Mouse (Mus musculus): ENCODE measurements at regions not wholly inside any gene's neighbourhood (a gene's known extent, or its start where the extent isn't known, plus 50 kb on each side); places are given as distances from the start of the nearest gene placed in this dataset.
A peak's percentile ranks its signal among the peaks of the same experiment; 100 is the strongest.

DNA sequence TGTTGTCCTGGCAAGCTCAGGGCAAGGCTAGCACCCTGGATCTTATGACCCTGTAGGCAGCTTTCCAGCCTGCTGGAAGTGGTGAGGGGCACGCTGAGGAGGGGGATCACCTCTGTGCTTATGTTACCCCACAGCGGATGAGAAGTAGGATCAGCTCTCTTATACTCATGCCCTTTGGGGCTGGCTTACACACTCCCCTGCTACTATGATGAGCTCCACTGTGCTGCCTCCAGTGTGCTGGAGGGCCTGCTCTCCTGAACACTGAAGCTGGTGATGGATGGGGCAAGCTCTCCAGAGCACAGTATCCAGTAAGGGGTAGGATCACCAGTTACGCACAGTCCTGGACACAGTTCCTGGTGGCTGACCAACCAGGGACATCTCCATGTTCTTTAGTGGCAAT, 118.3 kb upstream of the Syt1 start:
- H3K27me3 ChIP-seq (ENCODE audit: control insufficient read depth, insufficient read depth, low read length): no peaks in the 10 kb centered on the region
- no peak overlapping the region for H3K27ac ChIP-seq (ENCODE audit: low read length)
- H3K4me1 ChIP-seq (ENCODE audit: control insufficient read depth, insufficient read depth, low read length): no peaks in the 10 kb centered on the region
- whole genome bisulfite sequencing: 89% methylated on average over 3 of the region's 3 CpGs
- H3K4me3 ChIP-seq (ENCODE audit: low read length): no peak overlapping the region
- H3K9me3 ChIP-seq (replicated peaks; ENCODE audit: control insufficient read depth, low read length): no peaks in the 10 kb centered on the region
- no peak overlapping the region for H3K4me2 ChIP-seq (ENCODE audit: low read depth, low read length)
- no peak overlapping the region for H3K9ac ChIP-seq (ENCODE audit: low read length)
- no peaks in the 10 kb centered on the region for H3K36me3 ChIP-seq (ENCODE audit: control insufficient read depth, insufficient read depth)
- no peak for ATAC-seq (replicated peaks; ENCODE audit: extremely low read depth, insufficient read depth, low FRiP score)

DNA sequence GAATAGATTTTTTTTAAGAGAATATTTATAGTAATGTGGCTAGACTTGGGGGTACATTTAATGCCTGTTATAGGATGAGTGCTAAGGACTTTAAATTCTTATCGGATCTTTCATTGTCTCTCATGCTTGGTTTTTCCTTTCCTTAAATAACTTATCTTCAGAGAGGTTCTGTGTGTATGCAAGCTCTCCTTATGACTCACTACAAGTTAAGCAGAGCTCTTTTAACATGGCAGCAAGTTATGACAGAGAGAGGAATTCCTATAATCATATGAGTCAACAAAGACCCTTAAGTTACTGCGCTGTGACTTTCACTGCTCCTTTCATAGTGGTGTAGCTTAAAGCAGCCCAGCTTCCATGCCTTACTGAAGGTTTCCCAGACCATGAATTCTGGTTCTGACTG, 115.9 kb upstream of the Syt1 start:
- H3K27ac ChIP-seq (ENCODE audit: low read length): no peak overlapping the region
- H3K9me3 ChIP-seq (replicated peaks; ENCODE audit: control insufficient read depth, low read length): no peaks in the 10 kb centered on the region
- H3K9ac ChIP-seq (ENCODE audit: low read length): no peak overlapping the region
- H3K4me3 ChIP-seq (ENCODE audit: low read length): no peak overlapping the region
- no peaks in the 10 kb centered on the region for H3K4me1 ChIP-seq (ENCODE audit: control insufficient read depth, insufficient read depth, low read length)
- H3K27me3 ChIP-seq (ENCODE audit: control insufficient read depth, insufficient read depth, low read length): no peaks in the 10 kb centered on the region
- no peak for ATAC-seq (replicated peaks; ENCODE audit: extremely low read depth, insufficient read depth, low FRiP score)
- no peaks in the 10 kb centered on the region for H3K36me3 ChIP-seq (ENCODE audit: control insufficient read depth, insufficient read depth)
- H3K4me2 ChIP-seq (ENCODE audit: low read depth, low read length): no peak overlapping the region
- WGBS: 70% methylated on average over 2 of the region's 2 CpGs

DNA sequence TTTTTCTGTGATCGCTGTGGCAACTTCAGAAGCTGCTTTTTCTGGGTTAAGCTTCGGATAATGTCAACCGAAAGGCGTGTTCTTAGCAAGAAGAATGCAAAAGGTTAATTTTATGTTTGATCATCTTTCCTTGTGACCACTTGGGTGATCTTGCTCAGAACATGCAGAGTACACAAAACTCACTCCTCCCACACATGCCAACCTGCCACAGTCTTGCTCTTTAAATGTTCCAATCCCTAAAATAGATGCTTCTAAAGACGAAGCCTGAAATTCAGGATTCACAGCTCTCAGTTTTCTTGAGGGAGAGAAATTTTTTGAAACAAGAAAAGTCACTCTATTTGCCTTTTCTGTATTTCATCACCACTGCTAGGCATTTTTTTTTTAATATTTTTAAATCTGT, 106.4 kb upstream of the Syt1 start:
- Histone ChIP-seq H3K36me3 (ENCODE audit: control insufficient read depth, insufficient read depth) (no peaks in the 10 kb centered on the region), H3K27me3 (ENCODE audit: control insufficient read depth, insufficient read depth, low read length) (no peaks in the 10 kb centered on the region), H3K4me1 (ENCODE audit: control insufficient read depth, insufficient read depth, low read length) (no peaks in the 10 kb centered on the region), H3K9me3 (replicated peaks; ENCODE audit: control insufficient read depth, low read length) (no peaks in the 10 kb centered on the region), H3K4me3 (ENCODE audit: low read length) (no peak overlapping the region), H3K27ac (ENCODE audit: low read length) (no peak overlapping the region), H3K4me2 (ENCODE audit: low read depth, low read length) (no peak overlapping the region), H3K9ac (ENCODE audit: low read length) (no peak overlapping the region)
- WGBS: 80% methylated on average over 5 of the region's 5 CpGs
- ATAC-seq (replicated peaks; ENCODE audit: extremely low read depth, insufficient read depth, low FRiP score): no peak

DNA sequence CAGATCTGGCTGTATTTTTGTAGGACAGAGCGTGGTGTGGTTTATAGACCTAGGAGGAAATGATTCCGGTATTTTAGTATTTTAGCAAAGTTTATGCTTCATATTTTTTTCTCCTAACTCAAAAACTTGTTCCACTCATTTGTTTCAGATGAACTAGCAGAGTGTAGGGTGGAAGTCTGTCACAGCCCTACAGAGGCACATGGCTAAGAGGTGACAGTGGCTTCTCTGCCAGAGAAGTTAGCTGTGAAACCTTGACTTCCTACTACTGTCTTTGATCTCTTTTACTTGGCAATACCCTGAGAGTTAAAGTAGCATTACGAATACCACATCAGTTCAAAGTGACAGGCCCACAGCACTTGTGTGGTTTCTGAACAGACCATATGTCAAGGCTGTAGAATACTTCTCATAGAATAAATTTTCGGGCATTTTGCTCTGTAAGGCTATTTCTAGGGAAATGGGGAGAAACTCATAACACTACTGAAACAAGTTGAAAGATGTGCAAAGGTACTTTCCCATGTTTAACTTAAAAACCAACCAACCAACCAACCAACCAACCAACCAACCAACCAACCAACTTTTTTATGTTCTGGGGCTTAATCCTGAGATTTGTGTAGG, 104.3 kb upstream of the Syt1 start:
- Histone ChIP-seq H3K9ac (ENCODE audit: low read length) (no peak overlapping the region), H3K27ac (ENCODE audit: low read length) (no peak overlapping the region), H3K4me2 (ENCODE audit: low read depth, low read length) (no peak overlapping the region), H3K27me3 (ENCODE audit: control insufficient read depth, insufficient read depth, low read length) (no peaks in the 10 kb centered on the region), H3K4me1 (ENCODE audit: control insufficient read depth, insufficient read depth, low read length) (no peaks in the 10 kb centered on the region), H3K36me3 (ENCODE audit: control insufficient read depth, insufficient read depth) (no peaks in the 10 kb centered on the region), H3K4me3 (ENCODE audit: low read length) (no peak overlapping the region), H3K9me3 (replicated peaks; ENCODE audit: control insufficient read depth, low read length) (no peaks in the 10 kb centered on the region)
- 72% methylated on average over 4 of the region's 4 CpGs for WGBS
- no peak for ATAC-seq (replicated peaks; ENCODE audit: extremely low read depth, insufficient read depth, low FRiP score)

- H3K4me2 ChIP-seq (ENCODE audit: low read depth, low read length): no peak overlapping the region
- H3K4me1 ChIP-seq (ENCODE audit: control insufficient read depth, insufficient read depth, low read length): no peaks in the 10 kb centered on the region
- no peaks in the 10 kb centered on the region for H3K27me3 ChIP-seq (ENCODE audit: control insufficient read depth, insufficient read depth, low read length)
- WGBS: 71% methylated on average over 2 of the region's 2 CpGs
- no peak overlapping the region for H3K9ac ChIP-seq (ENCODE audit: low read length)
- no peaks in the 10 kb centered on the region for H3K36me3 ChIP-seq (ENCODE audit: control insufficient read depth, insufficient read depth)
- no peak overlapping the region for H3K27ac ChIP-seq (ENCODE audit: low read length)
- no peaks in the 10 kb centered on the region for H3K9me3 ChIP-seq (replicated peaks; ENCODE audit: control insufficient read depth, low read length)
- ATAC-seq (replicated peaks; ENCODE audit: extremely low read depth, insufficient read depth, low FRiP score): no peak
- no peak overlapping the region for H3K4me3 ChIP-seq (ENCODE audit: low read length)
These were observed 95.0 kb upstream of the Syt1 start for GRCm38 (mm10) chr10:109105781-109106180.

GRCm38 (mm10) chr10:109092219-109092618, 81.4 kb upstream of the Syt1 start:
- Histone ChIP-seq H3K27me3 (ENCODE audit: control insufficient read depth, insufficient read depth, low read length) (no peaks in the 10 kb centered on the region), H3K27ac (ENCODE audit: low read length) (peak overlapping the region; percentile 10; the same call in 1 of the 2 replicates)
- peak; percentile 80 for ATAC-seq (replicated peaks; ENCODE audit: extremely low read depth, insufficient read depth, low FRiP score)

DNA sequence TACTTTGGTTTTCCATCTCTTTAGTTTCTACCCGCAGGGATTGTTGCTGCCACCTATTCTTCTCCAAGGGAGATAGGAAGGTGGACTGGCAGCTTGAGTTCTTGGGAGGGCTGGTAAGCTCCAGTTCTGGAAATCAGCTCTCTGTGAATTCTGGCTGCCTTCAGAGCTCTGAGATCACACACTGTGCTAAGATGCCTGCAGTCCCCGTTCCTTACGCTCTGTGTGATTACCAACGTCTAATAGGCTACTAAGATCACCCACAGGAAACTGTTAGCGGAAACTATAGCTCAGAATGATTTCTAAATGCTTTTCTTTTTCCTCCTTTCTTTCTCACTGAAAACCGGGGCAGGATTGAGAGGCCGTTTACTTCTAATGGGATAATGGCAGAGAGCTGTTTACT, 69.0 kb upstream of the Syt1 start:
- no peak overlapping the region for H3K9ac ChIP-seq (ENCODE audit: low read length)
- H3K4me1 ChIP-seq (ENCODE audit: control insufficient read depth, insufficient read depth, low read length): no peaks in the 10 kb centered on the region
- H3K27me3 ChIP-seq (ENCODE audit: control insufficient read depth, insufficient read depth, low read length): no peaks in the 10 kb centered on the region
- no peaks in the 10 kb centered on the region for H3K36me3 ChIP-seq (ENCODE audit: control insufficient read depth, insufficient read depth)
- 44% methylated on average over 7 of the region's 7 CpGs for WGBS
- H3K4me2 ChIP-seq (ENCODE audit: low read depth, low read length): peak overlapping the region; percentile 5; the same call in 1 of the 2 replicates
- H3K9me3 ChIP-seq (replicated peaks; ENCODE audit: control insufficient read depth, low read length): no peaks in the 10 kb centered on the region
- ATAC-seq (replicated peaks; ENCODE audit: extremely low read depth, insufficient read depth, low FRiP score): no peak
- H3K4me3 ChIP-seq (ENCODE audit: low read length): no peak overlapping the region
- H3K27ac ChIP-seq (ENCODE audit: low read length): no peak overlapping the region

More at GRCm38 (mm10) chr10:109092219-109092618, 81.4 kb upstream of the Syt1 start:
- Histone ChIP-seq H3K4me1 (ENCODE audit: control insufficient read depth, insufficient read depth, low read length) (no peaks in the 10 kb centered on the region), H3K9ac (ENCODE audit: low read length) (no peak overlapping the region), H3K36me3 (ENCODE audit: control insufficient read depth, insufficient read depth) (no peaks in the 10 kb centered on the region), H3K4me2 (ENCODE audit: low read depth, low read length) (no peak overlapping the region), H3K9me3 (replicated peaks; ENCODE audit: control insufficient read depth, low read length) (no peaks in the 10 kb centered on the region), H3K4me3 (ENCODE audit: low read length) (no peak overlapping the region)
- 35% methylated on average over 4 of the region's 4 CpGs for WGBS

GRCm38 (mm10) chr10:109074218-109074617, 63.4 kb upstream of the Syt1 start:
- Histone ChIP-seq H3K4me1 (ENCODE audit: control insufficient read depth, insufficient read depth, low read length) (no peaks in the 10 kb centered on the region), H3K4me3 (ENCODE audit: low read length) (no peak overlapping the region), H3K27ac (ENCODE audit: low read length) (no peak overlapping the region), H3K36me3 (ENCODE audit: control insufficient read depth, insufficient read depth) (no peaks in the 10 kb centered on the region), H3K9ac (ENCODE audit: low read length) (no peak overlapping the region), H3K4me2 (ENCODE audit: low read depth, low read length) (no peak overlapping the region), H3K27me3 (ENCODE audit: control insufficient read depth, insufficient read depth, low read length) (no peaks in the 10 kb centered on the region), H3K9me3 (replicated peaks; ENCODE audit: control insufficient read depth, low read length) (no peaks in the 10 kb centered on the region)
- no peak for ATAC-seq (replicated peaks; ENCODE audit: extremely low read depth, insufficient read depth, low FRiP score)
- WGBS: 74% methylated on average over 7 of the region's 7 CpGs
